Mouse (Mus musculus): ENCODE data around the gene Pdzd8. TPM values are rescaled to one million over a fixed set of nuclear protein-coding genes. Genes with fewer than 3 reads are reported as not detected.

The Pdzd8 gene
- 16.4 and 17.0 TPM in 2 replicates for total RNA-seq (2014; rRNA removed)
- 4.3 and 4.8 TPM in 2 replicates for polyA plus RNA-seq (2012; rRNA removed)

DNA sequence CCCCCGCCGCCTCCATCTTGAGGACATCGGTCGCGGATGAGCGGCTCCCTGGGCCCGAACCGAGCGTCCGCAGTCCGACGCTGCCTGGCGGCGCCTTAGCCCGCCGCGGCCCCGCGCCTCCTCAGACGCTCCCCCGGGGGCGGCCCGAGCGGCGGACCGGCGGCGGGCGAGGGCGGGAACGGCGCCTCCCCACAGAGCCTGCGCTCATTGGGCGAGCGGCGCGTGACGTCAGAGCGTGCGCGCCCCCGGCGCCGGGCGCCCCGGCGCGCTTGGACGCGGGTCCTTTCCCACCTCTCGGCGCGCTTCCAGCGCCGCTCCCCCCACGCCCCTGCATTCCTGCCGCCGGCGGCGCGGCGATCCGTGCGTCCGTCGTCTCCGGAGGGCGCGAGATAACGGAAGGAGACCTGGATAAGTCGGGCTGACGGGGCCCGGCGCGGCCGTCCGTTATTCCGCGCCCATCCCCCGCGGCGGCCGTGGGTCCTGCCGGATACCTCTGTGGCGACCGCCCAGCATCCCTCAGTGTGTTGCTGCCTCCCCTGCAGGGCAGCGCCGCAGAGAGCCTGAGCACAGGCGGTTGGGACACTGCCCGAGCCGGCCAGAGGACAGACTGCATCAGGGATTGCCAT, at the start of gene Pdzd8:
TSS of gene Pdzd8 (minus strand) at position 123 of the 626 bp plus-strand sequence.
- DNase-seq (ENCODE audit: extremely low read depth, low read depth, low spot score), result peak; percentile 45
- Histone ChIP-seq H3K4me1 (ENCODE audit: control insufficient read depth, insufficient read depth, low read length) (peaks cover 7% of the 10 kb centered on the region), H3K27ac (replicated peaks; ENCODE audit: insufficient read depth, low read depth, low read length) (peak within 1 kb of the TSS; percentile 82), H3K27me3 (ENCODE audit: control insufficient read depth, insufficient read depth, low read length) (no peaks in the 10 kb centered on the region), H3K9ac (ENCODE audit: low read depth, low read length) (peak within 1 kb of the TSS; percentile 99), H3K79me2 (ENCODE audit: control insufficient read depth, insufficient read depth, low read length) (peaks cover 16% of the 10 kb centered on the region), H3K36me3 (ENCODE audit: control insufficient read depth, insufficient read depth, low read length) (no peaks in the 10 kb centered on the region), H3K4me3 (ENCODE audit: insufficient read depth, low read depth, low read length) (peak within 1 kb of the TSS; percentile 86)
- WGBS, result under 1% methylated on average over 90 of the region's 91 CpGs
- TF ChIP-seq POLR2A (IDR thresholded peaks at IDR 0.05; ENCODE audit: extremely low read depth, insufficient read depth, low read length) (peak; percentile 50; the same call in 1 of the 2 replicates), CTCF (IDR thresholded peaks at IDR 0.05; ENCODE audit: low read depth, low read length) (no peak)

DNA sequence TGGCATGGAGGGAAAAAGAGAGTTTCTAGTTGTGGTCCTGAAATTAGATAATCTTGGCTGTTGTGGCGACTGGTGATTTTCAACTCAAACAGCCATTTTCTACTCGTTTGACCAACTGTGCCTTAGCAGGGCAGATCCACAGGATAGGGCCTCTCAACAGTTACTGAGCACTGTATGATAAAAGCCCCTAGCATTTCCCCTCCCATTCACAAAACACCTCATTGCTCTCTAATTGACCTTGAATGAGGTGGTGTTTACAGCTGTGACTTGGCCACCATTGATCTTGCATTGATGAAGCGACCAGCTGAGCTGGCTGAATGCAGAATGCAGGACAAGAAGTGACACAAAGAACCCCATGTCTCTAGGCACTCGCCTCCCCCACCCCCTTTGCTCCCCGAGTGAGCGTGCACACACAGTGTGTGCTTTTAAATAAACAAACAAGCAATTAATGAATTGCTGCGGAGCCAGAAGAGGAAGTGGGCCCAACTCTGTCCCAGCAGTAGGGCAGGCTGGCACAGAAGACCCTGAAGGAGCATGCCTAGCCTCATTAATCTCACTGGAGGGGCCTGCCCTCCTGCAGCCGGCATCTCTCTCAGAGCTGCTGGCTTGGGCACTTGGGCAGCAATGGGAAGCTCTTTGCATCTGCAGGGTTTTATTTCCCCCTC, 48.3 kb upstream of the Pdzd8 start:
- DNase-seq (ENCODE audit: extremely low read depth, low read depth, low spot score), result no peak
- H3K36me3 ChIP-seq (ENCODE audit: control insufficient read depth, insufficient read depth, low read length), result no peaks in the 10 kb centered on the region
- peaks cover 4% of the 10 kb centered on the region; the same call in 1 of the 2 replicates for H3K27me3 ChIP-seq (ENCODE audit: control insufficient read depth, insufficient read depth, low read length)
- 46% methylated on average over 8 of the region's 8 CpGs for WGBS
- no peak for TF ChIP-seq CTCF (IDR thresholded peaks at IDR 0.05; ENCODE audit: low read depth, low read length)
- TF ChIP-seq POLR2A (IDR thresholded peaks at IDR 0.05; ENCODE audit: extremely low read depth, insufficient read depth, low read length), result no peak
- peaks cover 3% of the 10 kb centered on the region; the same call in 1 of the 2 replicates for H3K4me1 ChIP-seq (ENCODE audit: control insufficient read depth, insufficient read depth, low read length)
- no peak overlapping the region for H3K4me3 ChIP-seq (ENCODE audit: insufficient read depth, low read depth, low read length)
- H3K27ac ChIP-seq (replicated peaks; ENCODE audit: insufficient read depth, low read depth, low read length), result no peak overlapping the region
- no peak overlapping the region for H3K9ac ChIP-seq (ENCODE audit: low read depth, low read length)
- H3K79me2 ChIP-seq (ENCODE audit: control insufficient read depth, insufficient read depth, low read length), result no peaks in the 10 kb centered on the region

- 8% methylated on average over 15 of the region's 15 CpGs for WGBS
These were observed 43.4 kb upstream of the Pdzd8 start for GRCm38 (mm10) chr19:59388847-59389606.

GRCm38 (mm10) chr19:59388399-59388798, 42.8 kb upstream of the Pdzd8 start:
- Histone ChIP-seq H3K27ac (replicated peaks; ENCODE audit: insufficient read depth, low read depth, low read length) (no peak overlapping the region), H3K27me3 (ENCODE audit: control insufficient read depth, insufficient read depth, low read length) (0 out of 2 replicates have a peak, but pooled peaks cover 2% of the 10 kb centered on the region), H3K79me2 (ENCODE audit: control insufficient read depth, insufficient read depth, low read length) (no peaks in the 10 kb centered on the region), H3K36me3 (ENCODE audit: control insufficient read depth, insufficient read depth, low read length) (no peaks in the 10 kb centered on the region), H3K4me1 (ENCODE audit: control insufficient read depth, insufficient read depth, low read length) (peaks cover 6% of the 10 kb centered on the region; the same call in 1 of the 2 replicates), H3K4me3 (ENCODE audit: insufficient read depth, low read depth, low read length) (no peak overlapping the region), H3K9ac (ENCODE audit: low read depth, low read length) (no peak overlapping the region)
- no peak for TF ChIP-seq POLR2A (IDR thresholded peaks at IDR 0.05; ENCODE audit: extremely low read depth, insufficient read depth, low read length)
- no peak for DNase-seq (ENCODE audit: extremely low read depth, low read depth, low spot score)
- 31% methylated on average over 5 of the region's 5 CpGs for WGBS

More at GRCm38 (mm10) chr19:59388847-59389606, 43.4 kb upstream of the Pdzd8 start:
- Histone ChIP-seq H3K4me1 (ENCODE audit: control insufficient read depth, insufficient read depth, low read length) (peaks cover 4% of the 10 kb centered on the region; the same call in 1 of the 2 replicates), H3K79me2 (ENCODE audit: control insufficient read depth, insufficient read depth, low read length) (no peaks in the 10 kb centered on the region), H3K4me3 (ENCODE audit: insufficient read depth, low read depth, low read length) (no peak overlapping the region), H3K36me3 (ENCODE audit: control insufficient read depth, insufficient read depth, low read length) (no peaks in the 10 kb centered on the region), H3K9ac (ENCODE audit: low read depth, low read length) (no peak overlapping the region), H3K27me3 (ENCODE audit: control insufficient read depth, insufficient read depth, low read length) (peaks cover 2% of the 10 kb centered on the region; the same call in 1 of the 2 replicates), H3K27ac (replicated peaks; ENCODE audit: insufficient read depth, low read depth, low read length) (no peak overlapping the region)
- peak; percentile 61 for DNase-seq (ENCODE audit: extremely low read depth, low read depth, low spot score)
- TF ChIP-seq POLR2A (IDR thresholded peaks at IDR 0.05; ENCODE audit: extremely low read depth, insufficient read depth, low read length) (no peak), CTCF (IDR thresholded peaks at IDR 0.05; ENCODE audit: low read depth, low read length) (peak; percentile 61)

- Histone ChIP-seq H3K36me3 (ENCODE audit: control insufficient read depth, insufficient read depth, low read length) (no peaks in the 10 kb centered on the region), H3K4me3 (ENCODE audit: insufficient read depth, low read depth, low read length) (no peak overlapping the region), H3K27me3 (ENCODE audit: control insufficient read depth, insufficient read depth, low read length) (no peaks in the 10 kb centered on the region), H3K79me2 (ENCODE audit: control insufficient read depth, insufficient read depth, low read length) (no peaks in the 10 kb centered on the region), H3K4me1 (ENCODE audit: control insufficient read depth, insufficient read depth, low read length) (peaks cover 6% of the 10 kb centered on the region; the same call in 1 of the 2 replicates), H3K27ac (replicated peaks; ENCODE audit: insufficient read depth, low read depth, low read length) (no peak overlapping the region), H3K9ac (ENCODE audit: low read depth, low read length) (no peak overlapping the region)
- no peak for DNase-seq (ENCODE audit: extremely low read depth, low read depth, low spot score)
- WGBS, result 41% methylated on average over 1 of the region's 1 CpGs
- TF ChIP-seq POLR2A (IDR thresholded peaks at IDR 0.05; ENCODE audit: extremely low read depth, insufficient read depth, low read length), result no peak
- peak; percentile 48; the same call in 1 of the 2 replicates for TF ChIP-seq CTCF (IDR thresholded peaks at IDR 0.05; ENCODE audit: low read depth, low read length)
These were observed 41.6 kb upstream of the Pdzd8 start for GRCm38 (mm10) chr19:59387178-59387577.

Measured in liver, adult 2 months (tissue).